Mouse (Mus musculus) cerebellum, adult 2 months (tissue): ENCODE measurements around the gene Itga4.

Experiments used
- CTCF ChIP-seq: fragments of 200-500 bp; IDR thresholded peaks from 2 replicates; pipeline ENCODE4 v1.5.1; 2011; ENCODE audit warnings: low read depth, mild to moderate bottlenecking, control low read depth, low read length, moderate library complexity, borderline replicate concordance; ENCODE audit not compliant: insufficient read depth
- POLR2A ChIP-seq: fragments of 200-500 bp; IDR thresholded peaks from 2 replicates; pipeline ENCODE4 v1.6.1; 2011; ENCODE audit warnings: low read length, control low read depth, borderline replicate concordance; ENCODE audit not compliant: insufficient read depth

DNA sequence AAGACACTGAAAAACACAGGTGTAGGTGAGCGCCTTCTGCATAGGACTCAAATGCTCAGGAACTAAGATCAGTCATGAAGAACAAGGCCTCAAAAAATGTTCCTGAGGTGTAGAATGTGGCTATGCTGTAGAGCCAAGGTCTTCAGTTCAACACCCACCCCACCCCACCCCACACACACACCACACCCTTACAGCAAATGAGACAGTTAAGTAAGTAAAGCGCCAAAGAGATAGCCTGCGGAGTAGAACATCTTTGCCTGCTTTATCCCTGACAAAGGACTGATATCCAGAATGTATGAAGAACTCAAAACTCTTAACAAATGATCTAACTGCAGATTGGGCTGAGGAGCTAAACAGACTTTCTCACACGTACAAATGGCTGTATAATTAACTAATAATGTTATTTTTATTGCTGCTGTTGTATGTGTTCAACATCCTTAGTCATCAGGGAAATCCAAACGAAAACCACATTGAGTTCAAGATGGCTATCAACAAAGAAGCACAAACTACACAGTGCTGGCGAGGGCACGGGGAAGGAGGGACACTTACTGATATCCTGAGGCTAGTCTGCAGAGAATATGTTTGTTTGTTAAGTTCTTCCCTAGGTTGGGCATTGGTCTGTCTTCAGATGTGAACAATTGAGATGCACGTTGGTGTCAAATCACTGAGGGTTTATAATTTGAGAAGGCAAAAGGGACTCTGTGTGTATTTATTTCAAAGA, 19.3 kb upstream of the Itga4 start:
- TF ChIP-seq CTCF (no peak), POLR2A (no peak)
